Mouse (Mus musculus) heart, embryonic 10.5 days (tissue): Measurements from ENCODE around the gene Nr2f6. TPM values are rescaled to one million over a fixed set of nuclear protein-coding genes. Genes with fewer than 3 reads are reported as not detected.

Experiments used
- DNase-seq: peaks from one replicate; pipeline ENCODE4 v3.0.0-alpha.2; 2017; ENCODE audit warnings: low spot score
- H3K27ac ChIP-seq: fragments of 300-500 bp; sonication (generic); 2 replicates; pipeline ENCODE4 v1.5.1; 2016; ENCODE audit warnings: mild to moderate bottlenecking
- H3K27me3 ChIP-seq: fragments of 300-500 bp; sonication (generic); 2 replicates; pipeline ENCODE4 v1.6.1; 2016; ENCODE audit warnings: mild to moderate bottlenecking; ENCODE audit not compliant: poor library complexity, insufficient read depth, severe bottlenecking
- H3K36me3 ChIP-seq: fragments of 300-500 bp; sonication (generic); 2 replicates; pipeline ENCODE4 v1.6.1; 2016; ENCODE audit warnings: mild to moderate bottlenecking, moderate library complexity
- H3K4me1 ChIP-seq: fragments of 300-500 bp; sonication (generic); 2 replicates; pipeline ENCODE4 v1.6.1; 2016; ENCODE audit warnings: mild to moderate bottlenecking
- H3K4me3 ChIP-seq: fragments of 300-500 bp; sonication (generic); 2 replicates; pipeline ENCODE4 v1.5.1; 2016; ENCODE audit warnings: mild to moderate bottlenecking, moderate library complexity
- H3K9me3 ChIP-seq: fragments of 300-500 bp; sonication (generic); 2 replicates; pipeline ENCODE4 v1.6.1; 2016; ENCODE audit warnings: mild to moderate bottlenecking, moderate library complexity
- WGBS: fragments of 180-500 bp; shearing (Covaris S2); methylation state at CpG from one replicate; pipeline ENCODE4 v1.1.7; 2016; 5-methylcytosine and 5-hydroxymethylcytosine counted together
- polyA plus RNA-seq: library from polyadenylated mRNA; unstranded; fragments of >200 nt; fragmentation: Nextera tagmentation; extraction: Ambion mirVana; gene quantifications from 2 replicates; pipeline ENCODE4 v1.2.1, GENCODE M21; 2016

Nr2f6 gene
- polyA plus RNA-seq, 1 experiment from 2014 or later: 79.0 TPM

GRCm38 (mm10) chr8:71400826-71401225 is 19.1 kb upstream of the Nr2f6 start:
- H3K27ac ChIP-seq: no peak overlapping the region
- H3K36me3 ChIP-seq: peaks cover 25% of the 10 kb centered on the region
- H3K9me3 ChIP-seq: no peaks in the 10 kb centered on the region
- DNase-seq: peak; percentile 69
- WGBS: 89% methylated on average over 2 of the region's 2 CpGs
- no peaks in the 10 kb centered on the region for H3K27me3 ChIP-seq
- H3K4me1 ChIP-seq: peaks cover 34% of the 10 kb centered on the region
- no peak overlapping the region for H3K4me3 ChIP-seq

GRCm38 (mm10) chr8:71397701-71398100 is 15.9 kb upstream of the Nr2f6 start:
- Histone ChIP-seq H3K27me3 (peaks cover 5% of the 10 kb centered on the region; the same call in 1 of the 2 replicates), H3K27ac (no peak overlapping the region), H3K4me3 (peak overlapping the region; percentile 81), H3K9me3 (no peaks in the 10 kb centered on the region), H3K4me1 (peaks cover 29% of the 10 kb centered on the region), H3K36me3 (peaks cover 25% of the 10 kb centered on the region)
- 82% methylated on average over 12 of the region's 12 CpGs for WGBS
- DNase-seq: no peak

GRCm38 (mm10) chr8:71396639-71397305 is 15.0 kb upstream of the Nr2f6 start, which contains the start of gene Babam1:
Gene Babam1, plus strand, starts transcription at chr8:71396861.
- 1% methylated on average over 34 of the region's 34 CpGs for WGBS
- H3K27ac ChIP-seq: peak within 1 kb of the TSS; percentile 85
- peak; percentile 97 for DNase-seq

GRCm38 (mm10) chr8:71395629-71396028 is 13.9 kb upstream of the Nr2f6 start, which contains the start of gene Ushbp1:
Gene Ushbp1, minus strand, starts transcription at chr8:71395802.
- no peaks in the 10 kb centered on the region for H3K9me3 ChIP-seq
- peaks cover 32% of the 10 kb centered on the region for H3K4me1 ChIP-seq
- H3K4me3 ChIP-seq: peak within 1 kb of the TSS; percentile 81
- peak within 1 kb of the TSS; percentile 85 for H3K27ac ChIP-seq
- H3K36me3 ChIP-seq: peaks cover 21% of the 10 kb centered on the region
- H3K27me3 ChIP-seq: peaks cover 5% of the 10 kb centered on the region; the same call in 1 of the 2 replicates
- WGBS: 66% methylated on average over 9 of the region's 9 CpGs
- DNase-seq: no peak

More at GRCm38 (mm10) chr8:71396639-71397305, 15.0 kb upstream of the Nr2f6 start, which contains the start of gene Babam1:
- Histone ChIP-seq H3K9me3 (no peaks in the 10 kb centered on the region), H3K27me3 (peaks cover 5% of the 10 kb centered on the region; the same call in 1 of the 2 replicates), H3K36me3 (peaks cover 25% of the 10 kb centered on the region), H3K4me1 (peaks cover 32% of the 10 kb centered on the region), H3K4me3 (peak within 1 kb of the TSS; percentile 81)

GRCm38 (mm10) chr8:71395071-71395470 is 13.3 kb upstream of the Nr2f6 start:
- DNase-seq: no peak
- Histone ChIP-seq H3K27ac (peak overlapping the region; percentile 85; the same call in 1 of the 2 replicates), H3K27me3 (peaks cover 5% of the 10 kb centered on the region; the same call in 1 of the 2 replicates), H3K4me3 (no peak overlapping the region), H3K9me3 (no peaks in the 10 kb centered on the region), H3K4me1 (peaks cover 32% of the 10 kb centered on the region), H3K36me3 (peaks cover 17% of the 10 kb centered on the region)
- 78% methylated on average over 10 of the region's 10 CpGs for WGBS

- Histone ChIP-seq H3K36me3 (peaks cover 12% of the 10 kb centered on the region), H3K4me3 (no peak overlapping the region), H3K27me3 (peaks cover 5% of the 10 kb centered on the region; the same call in 1 of the 2 replicates), H3K4me1 (peaks cover 32% of the 10 kb centered on the region), H3K27ac (peak overlapping the region; percentile 85; the same call in 1 of the 2 replicates), H3K9me3 (no peaks in the 10 kb centered on the region)
- WGBS: 71% methylated on average over 7 of the region's 7 CpGs
- no peak for DNase-seq
Measured at GRCm38 (mm10) chr8:71394481-71394880, 12.7 kb upstream of the Nr2f6 start.

GRCm38 (mm10) chr8:71392871-71393270 is 11.1 kb upstream of the Nr2f6 start:
- H3K4me1 ChIP-seq: peaks cover 32% of the 10 kb centered on the region
- peak overlapping the region; percentile 31 for H3K4me3 ChIP-seq
- H3K36me3 ChIP-seq: no peaks in the 10 kb centered on the region
- no peaks in the 10 kb centered on the region for H3K9me3 ChIP-seq
- no peak overlapping the region for H3K27ac ChIP-seq
- DNase-seq: no peak
- H3K27me3 ChIP-seq: peaks cover 5% of the 10 kb centered on the region; the same call in 1 of the 2 replicates
- WGBS: 14% methylated on average over 3 of the region's 3 CpGs

- Histone ChIP-seq H3K9me3 (no peaks in the 10 kb centered on the region), H3K27me3 (peaks cover 5% of the 10 kb centered on the region; the same call in 1 of the 2 replicates), H3K36me3 (no peaks in the 10 kb centered on the region), H3K27ac (no peak overlapping the region), H3K4me1 (peaks cover 27% of the 10 kb centered on the region), H3K4me3 (no peak overlapping the region)
- 74% methylated on average over 5 of the region's 5 CpGs for WGBS
- no peak for DNase-seq
Measured at GRCm38 (mm10) chr8:71392391-71392790, 10.6 kb upstream of the Nr2f6 start.

GRCm38 (mm10) chr8:71391696-71392095 is 9.9 kb upstream of the Nr2f6 start:
- H3K36me3 ChIP-seq: no peaks in the 10 kb centered on the region
- 82% methylated on average over 2 of the region's 2 CpGs for WGBS
- peaks cover 5% of the 10 kb centered on the region; the same call in 1 of the 2 replicates for H3K27me3 ChIP-seq
- H3K27ac ChIP-seq: no peak overlapping the region
- H3K4me3 ChIP-seq: no peak overlapping the region
- peaks cover 22% of the 10 kb centered on the region for H3K4me1 ChIP-seq
- no peak for DNase-seq
- no peaks in the 10 kb centered on the region for H3K9me3 ChIP-seq

- DNase-seq: no peak
- H3K9me3 ChIP-seq: no peaks in the 10 kb centered on the region
- H3K27me3 ChIP-seq: no peaks in the 10 kb centered on the region
- H3K36me3 ChIP-seq: no peaks in the 10 kb centered on the region
- H3K27ac ChIP-seq: no peak overlapping the region
- no peak overlapping the region for H3K4me3 ChIP-seq
- WGBS: 47% methylated on average over 1 of the region's 1 CpGs
- peaks cover 16% of the 10 kb centered on the region for H3K4me1 ChIP-seq
Measured at GRCm38 (mm10) chr8:71388267-71388666, 6.5 kb upstream of the Nr2f6 start.

GRCm38 (mm10) chr8:71385212-71385835 is 3.6 kb upstream of the Nr2f6 start:
- no peak for DNase-seq
- peaks cover 22% of the 10 kb centered on the region for H3K4me1 ChIP-seq
- WGBS: 67% methylated on average over 12 of the region's 12 CpGs
- H3K27ac ChIP-seq: peak overlapping the region; percentile 37; the same call in 1 of the 2 replicates
- H3K36me3 ChIP-seq: no peaks in the 10 kb centered on the region
- no peaks in the 10 kb centered on the region for H3K27me3 ChIP-seq
- H3K4me3 ChIP-seq: no peak overlapping the region
- H3K9me3 ChIP-seq: no peaks in the 10 kb centered on the region

GRCm38 (mm10) chr8:71383860-71384259 is 2.1 kb upstream of the Nr2f6 start:
- no peak for DNase-seq
- Histone ChIP-seq H3K9me3 (no peaks in the 10 kb centered on the region), H3K36me3 (peaks cover 6% of the 10 kb centered on the region), H3K4me3 (no peak overlapping the region), H3K27me3 (no peaks in the 10 kb centered on the region), H3K27ac (peak overlapping the region; percentile 98; the same call in 1 of the 2 replicates), H3K4me1 (peaks cover 37% of the 10 kb centered on the region)
- 64% methylated on average over 3 of the region's 3 CpGs for WGBS

GRCm38 (mm10) chr8:71383396-71383795 is 1.6 kb upstream of the Nr2f6 start:
- H3K36me3 ChIP-seq: peaks cover 10% of the 10 kb centered on the region

More at GRCm38 (mm10) chr8:71383396-71383795, 1.6 kb upstream of the Nr2f6 start:
- H3K4me1 ChIP-seq: peaks cover 42% of the 10 kb centered on the region
- 30% methylated on average over 12 of the region's 12 CpGs for WGBS
- H3K27me3 ChIP-seq: no peaks in the 10 kb centered on the region
- no peaks in the 10 kb centered on the region for H3K9me3 ChIP-seq
- no peak for DNase-seq
- peak overlapping the region; percentile 98 for H3K27ac ChIP-seq
- no peak overlapping the region for H3K4me3 ChIP-seq
